Mouse (Mus musculus): ENCODE measurements around the gene Cdk5r2.

Cdk5r2 gene

GRCm38 (mm10) chr1:74851001-74851775 lies 3.5 kb upstream of the Cdk5r2 start:
- no peak for DNase-seq (ENCODE audit: low spot score)

- no peak for DNase-seq (ENCODE audit: low spot score)
Measured at GRCm38 (mm10) chr1:74855156-74855555, 422 bp downstream of the Cdk5r2 start.

GRCm38 (mm10) chr1:74855651-74856438 lies 1.1 kb downstream of the Cdk5r2 start:
- no peak for DNase-seq (ENCODE audit: low spot score)

GRCm38 (mm10) chr1:74856439-74856720 lies 1.6 kb downstream of the Cdk5r2 start:
- DNase-seq (ENCODE audit: low spot score) = no peak

GRCm38 (mm10) chr1:74856791-74857190 lies 2.1 kb downstream of the Cdk5r2 start:
- DNase-seq (ENCODE audit: low spot score) = no peak

- no peak for DNase-seq (ENCODE audit: low spot score)
Measured at GRCm38 (mm10) chr1:74857201-74857600, 2.5 kb downstream of the Cdk5r2 start.

- no peak for DNase-seq (ENCODE audit: low spot score)
Measured at GRCm38 (mm10) chr1:74857677-74858076, 2.9 kb downstream of the Cdk5r2 start.

GRCm38 (mm10) chr1:74858171-74858719 lies 3.5 kb downstream of the Cdk5r2 start:
- peak; percentile 61 for DNase-seq (ENCODE audit: low spot score)

GRCm38 (mm10) chr1:74858805-74859204 lies 4.1 kb downstream of the Cdk5r2 start:
- DNase-seq (ENCODE audit: low spot score) = no peak

GRCm38 (mm10) chr1:74859223-74859984 lies 4.7 kb downstream of the Cdk5r2 start:
- no peak for DNase-seq (ENCODE audit: low spot score)

- no peak for DNase-seq (ENCODE audit: low spot score)
Measured at GRCm38 (mm10) chr1:74861783-74862182, 7.0 kb downstream of the Cdk5r2 start.

GRCm38 (mm10) chr1:74872218-74872617 lies 17.5 kb downstream of the Cdk5r2 start:
- DNase-seq (ENCODE audit: low spot score) = no peak

GRCm38 (mm10) chr1:74877199-74877598 lies 22.5 kb downstream of the Cdk5r2 start:
- DNase-seq (ENCODE audit: low spot score) = no peak

GRCm38 (mm10) chr1:74880785-74881360 lies 26.1 kb downstream of the Cdk5r2 start:
- DNase-seq (ENCODE audit: low spot score) = peak; percentile 41

- no peak for DNase-seq (ENCODE audit: low spot score)
Measured at GRCm38 (mm10) chr1:74882055-74882734, 27.5 kb downstream of the Cdk5r2 start.

GRCm38 (mm10) chr1:74882828-74883227 lies 28.1 kb downstream of the Cdk5r2 start:
- DNase-seq (ENCODE audit: low spot score) = no peak

- no peak for DNase-seq (ENCODE audit: low spot score)
Measured at GRCm38 (mm10) chr1:74883441-74883840, 28.7 kb downstream of the Cdk5r2 start.

- DNase-seq (ENCODE audit: low spot score) = no peak
Measured at GRCm38 (mm10) chr1:74884196-74885141, 29.7 kb downstream of the Cdk5r2 start.

GRCm38 (mm10) chr1:74885369-74886042 lies 30.8 kb downstream of the Cdk5r2 start, which contains the start of gene Fev:
Fev (minus strand) TSS chr1:74885419.
- no peak for DNase-seq (ENCODE audit: low spot score)

GRCm38 (mm10) chr1:74891513-74891912 lies 36.8 kb downstream of the Cdk5r2 start:
- no peak for DNase-seq (ENCODE audit: low spot score)

All from yolk sac, embryonic 10.5 days (tissue).